Comparison of ENCODE assay signal across 39 mouse cellular contexts in the genomic region with DNA sequence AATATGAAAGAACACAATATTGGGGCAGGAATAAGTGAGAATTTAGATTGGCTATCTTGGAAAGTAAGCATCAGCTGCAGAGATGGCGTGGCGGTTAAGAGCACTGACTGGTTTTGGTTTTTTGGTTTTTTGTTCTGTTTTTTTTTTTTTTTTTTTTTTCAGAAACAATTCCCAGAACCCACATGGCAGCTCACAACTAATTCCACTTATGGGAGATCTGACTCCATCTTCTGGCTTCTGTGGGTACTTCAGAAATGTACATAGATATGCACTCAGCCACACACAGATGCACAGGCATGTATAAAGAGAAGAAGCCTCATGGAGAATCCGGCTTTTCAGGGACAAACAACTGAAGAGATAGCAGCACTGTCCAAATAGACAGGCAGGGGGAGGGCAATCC. TPM values are rescaled to one million over a fixed set of nuclear protein-coding genes. Genes with fewer than 3 reads are reported as not detected.
DNase-seq lines count a peak whose midpoint lies in the region; ATAC-seq and TF ChIP-seq lines count a peak whose summit lies in the region.
"Had no signal": no experiment of that assay in that cellular context is flagged by ENCODE, and none has a peak within 500 bp of the region (broad histone marks: within the 10 kb centered on the region; RNA-seq: fewer than 3 reads in every experiment).

No protein-coding gene starts in this region.

- no peaks in the 10 kb centered on the region; the same call in 1 of the 2 replicates for H3K4me1 ChIP-seq in intestine, postnatal 0 days (replicated peaks; ENCODE audit: control insufficient read depth, insufficient read depth, low read length)
- 0 out of 2 replicates have a peak, but pooled peaks cover 3% of the 10 kb centered on the region for H3K4me1 ChIP-seq in intestine, embryonic 15.5 days (replicated peaks)
- H3K4me1 ChIP-seq in midbrain, embryonic 14.5 days (ENCODE audit: control insufficient read depth, insufficient read depth, low read length): no peaks in the 10 kb centered on the region
- H3K4me1 ChIP-seq in midbrain, embryonic 13.5 days (replicated peaks): peaks cover 5% of the 10 kb centered on the region
- H3K4me1 ChIP-seq: embryonic facial prominence, embryonic 10.5 days; embryonic facial prominence, embryonic 15.5 days; heart, embryonic 15.5 days; kidney, embryonic 15.5 days; limb, embryonic 12.5 days; liver, embryonic 15.5 days; lung, embryonic 15.5 days; midbrain, embryonic 15.5 days had no signal

- H3K27ac ChIP-seq in intestine, postnatal 0 days (ENCODE audit: low read depth, low read length): no peak overlapping the region
- H3K27ac ChIP-seq in intestine, embryonic 15.5 days: no peak overlapping the region
- H3K27ac ChIP-seq in midbrain, embryonic 14.5 days (replicated peaks; ENCODE audit: low read depth, low read length): no peak overlapping the region
- no peak overlapping the region for H3K27ac ChIP-seq in midbrain, embryonic 13.5 days
- H3K27ac ChIP-seq: embryonic facial prominence, embryonic 10.5 days; embryonic facial prominence, embryonic 15.5 days; forebrain, embryonic 13.5 days; heart, embryonic 10.5 days; heart, embryonic 15.5 days; hindbrain, embryonic 12.5 days; kidney, embryonic 15.5 days; limb, embryonic 12.5 days; liver, embryonic 15.5 days; lung, embryonic 15.5 days; midbrain, embryonic 15.5 days; stomach, embryonic 15.5 days had no signal

- H3K9ac ChIP-seq in intestine, postnatal 0 days (ENCODE audit: low read depth, low read length): no peak overlapping the region
- no peak overlapping the region for H3K9ac ChIP-seq in intestine, embryonic 15.5 days
- no peak overlapping the region for H3K9ac ChIP-seq in midbrain, embryonic 14.5 days (replicated peaks; ENCODE audit: low read length)
- H3K9ac ChIP-seq in midbrain, embryonic 13.5 days (replicated peaks): no peak overlapping the region
- H3K9ac ChIP-seq: embryonic facial prominence, embryonic 15.5 days; forebrain, embryonic 13.5 days; heart, embryonic 15.5 days; hindbrain, embryonic 12.5 days; kidney, embryonic 15.5 days; limb, embryonic 12.5 days; liver, embryonic 15.5 days; lung, embryonic 15.5 days; midbrain, embryonic 15.5 days; stomach, embryonic 15.5 days had no signal

- H3K4me2 ChIP-seq in intestine, postnatal 0 days (replicated peaks; ENCODE audit: low read depth): no peak overlapping the region
- H3K4me2 ChIP-seq in intestine, embryonic 15.5 days (replicated peaks): no peak overlapping the region
- H3K4me2 ChIP-seq in midbrain, embryonic 14.5 days (ENCODE audit: low read length): no peak overlapping the region
- no peak overlapping the region for H3K4me2 ChIP-seq in midbrain, embryonic 13.5 days (replicated peaks)
- H3K4me2 ChIP-seq: embryonic facial prominence, embryonic 15.5 days; forebrain, embryonic 13.5 days; heart, embryonic 15.5 days; hindbrain, embryonic 12.5 days; kidney, embryonic 15.5 days; limb, embryonic 12.5 days; liver, embryonic 15.5 days; lung, embryonic 15.5 days; midbrain, embryonic 15.5 days; stomach, embryonic 15.5 days had no signal

- H3K36me3 ChIP-seq in intestine, postnatal 0 days (ENCODE audit: control insufficient read depth, insufficient read depth): no peaks in the 10 kb centered on the region
- H3K36me3 ChIP-seq in intestine, embryonic 15.5 days: no peaks in the 10 kb centered on the region
- H3K36me3 ChIP-seq in midbrain, embryonic 14.5 days (ENCODE audit: control insufficient read depth, insufficient read depth, low read length): no peaks in the 10 kb centered on the region
- no peaks in the 10 kb centered on the region for H3K36me3 ChIP-seq in midbrain, embryonic 13.5 days
- H3K36me3 ChIP-seq: embryonic facial prominence, embryonic 10.5 days; embryonic facial prominence, embryonic 15.5 days; G1E; heart, embryonic 10.5 days; heart, embryonic 15.5 days; hindbrain, embryonic 12.5 days; kidney, embryonic 15.5 days; limb, embryonic 12.5 days; liver, embryonic 15.5 days; lung, embryonic 15.5 days; midbrain, embryonic 15.5 days; stomach, embryonic 15.5 days had no signal

- TF ChIP-seq CTCF in intestine, postnatal 0 days (IDR thresholded peaks at IDR 0.05; ENCODE audit: low read depth): peak; percentile 31

- no peaks in the 10 kb centered on the region for H3K9me3 ChIP-seq in intestine, postnatal 0 days (ENCODE audit: control insufficient read depth)
- H3K9me3 ChIP-seq in intestine, embryonic 15.5 days: no peaks in the 10 kb centered on the region
- H3K9me3 ChIP-seq in midbrain, embryonic 14.5 days (ENCODE audit: control insufficient read depth, low read length): no peaks in the 10 kb centered on the region
- no peaks in the 10 kb centered on the region for H3K9me3 ChIP-seq in midbrain, embryonic 13.5 days
- H3K9me3 ChIP-seq: embryonic facial prominence, embryonic 10.5 days; embryonic facial prominence, embryonic 15.5 days; forebrain, embryonic 13.5 days; heart, embryonic 10.5 days; heart, embryonic 15.5 days; hindbrain, embryonic 12.5 days; kidney, embryonic 15.5 days; limb, embryonic 12.5 days; liver, embryonic 15.5 days; lung, embryonic 15.5 days; megakaryocyte, embryonic 14.5 days; midbrain, embryonic 15.5 days; stomach, embryonic 15.5 days had no signal

- 93% methylated on average over 3 of the region's 3 CpGs for WGBS in intestine, postnatal 0 days
- 91% methylated on average over 3 of the region's 3 CpGs for WGBS in intestine, embryonic 15.5 days
- 91% methylated on average over 3 of the region's 3 CpGs for WGBS in midbrain, embryonic 14.5 days
- 97% methylated on average over 3 of the region's 3 CpGs for WGBS in midbrain, embryonic 13.5 days

- ATAC-seq in intestine, postnatal 0 days: no peak
- no peak for ATAC-seq in intestine, embryonic 15.5 days
- ATAC-seq in midbrain, embryonic 14.5 days (ENCODE audit: low FRiP score, low TSS enrichment): no peak
- no peak for ATAC-seq in midbrain, embryonic 13.5 days
- ATAC-seq in megakaryocyte progenitor cell, adult 5-6 weeks (replicated peaks; ENCODE audit: poor library complexity): no peak
- ATAC-seq: forebrain, embryonic 13.5 days; midbrain, embryonic 15.5 days had no signal

- no peaks in the 10 kb centered on the region for H3K27me3 ChIP-seq in intestine, postnatal 0 days (replicated peaks; ENCODE audit: control insufficient read depth, insufficient read depth, low read length)
- no peaks in the 10 kb centered on the region for H3K27me3 ChIP-seq in intestine, embryonic 15.5 days (replicated peaks)
- no peaks in the 10 kb centered on the region for H3K27me3 ChIP-seq in midbrain, embryonic 14.5 days (ENCODE audit: control insufficient read depth, insufficient read depth, low read length)
- no peaks in the 10 kb centered on the region for H3K27me3 ChIP-seq in midbrain, embryonic 13.5 days
- H3K27me3 ChIP-seq: embryonic facial prominence, embryonic 15.5 days; forebrain, embryonic 13.5 days; heart, embryonic 15.5 days; hindbrain, embryonic 12.5 days; kidney, embryonic 15.5 days; limb, embryonic 12.5 days; liver, embryonic 15.5 days; lung, embryonic 15.5 days; megakaryocyte, embryonic 14.5 days; midbrain, embryonic 15.5 days; stomach, embryonic 15.5 days had no signal

- peak; percentile 16 for DNase-seq in midbrain, embryonic 14.5 days
- peak; percentile 29 for DNase-seq in NIH3T3 (ENCODE audit: low read depth)
- no peak for DNase-seq in adrenal gland, adult 18-20 months (ENCODE audit: low spot score in 2 of 2)
- DNase-seq: adrenal gland, adult 2 months; adrenal gland, postnatal 36 days; B cell, adult 2 months; cerebellum, adult 8-10 months; cerebellum, postnatal 25 days; gastrocnemius, postnatal 25 days; heart, adult 11 months; kidney, adult 11 months; kidney, postnatal 36 days; lung, postnatal 36 days; right cerebral cortex, postnatal 25 days; thymus, adult 18-20 months; thymus, postnatal 25 days had no signal

- no peak overlapping the region for H3K4me3 ChIP-seq in intestine, postnatal 0 days (ENCODE audit: low read depth, low read length)
- no peak overlapping the region for H3K4me3 ChIP-seq in intestine, embryonic 15.5 days (replicated peaks)
- H3K4me3 ChIP-seq in midbrain, embryonic 14.5 days (replicated peaks; ENCODE audit: low read depth, low read length): no peak overlapping the region
- H3K4me3 ChIP-seq in midbrain, embryonic 13.5 days (replicated peaks): no peak overlapping the region
- H3K4me3 ChIP-seq: embryonic facial prominence, embryonic 10.5 days; embryonic facial prominence, embryonic 15.5 days; forebrain, embryonic 13.5 days; heart, embryonic 10.5 days; heart, embryonic 15.5 days; hindbrain, embryonic 12.5 days; kidney, embryonic 15.5 days; limb, embryonic 12.5 days; liver, embryonic 15.5 days; lung, embryonic 15.5 days; megakaryocyte, embryonic 14.5 days; midbrain, embryonic 15.5 days; stomach, embryonic 15.5 days had no signal

RNA-seq across cellular contexts. Expression of gene Xcl1, which starts 22.6 kb away (rescaled TPM):
- polyA plus RNA-seq in intestine, postnatal 0 days (2015; fragmentation: Nextera tagmentation; extraction: Ambion mirVana): 0.31 TPM in 1 of 2 replicates, not detected in the other
- polyA plus RNA-seq in intestine, embryonic 15.5 days (2015; fragmentation: Nextera tagmentation; extraction: Ambion mirVana): 0.83 TPM in 1 of 2 replicates, not detected in the other
- polyA plus RNA-seq in midbrain, embryonic 14.5 days (2014; fragmentation: Nextera tagmentation; extraction: Ambion mirVana): not detected in 2 replicates
- polyA plus RNA-seq in midbrain, embryonic 13.5 days (2015; fragmentation: Nextera tagmentation; extraction: Ambion mirVana): not detected in 2 replicates
- not detected for total RNA-seq in adrenal gland, adult 18-20 months (2021)
- 0.52 and 0.66 TPM in 2 replicates for total RNA-seq in megakaryocyte progenitor cell, adult 5-6 weeks (2015)
- 1.6 TPM in 1 of 2 replicates, not detected in the other for total RNA-seq in megakaryocyte progenitor cell, adult 5-6 weeks (2017)
- total RNA-seq: G1E; gastrocnemius, postnatal 25 days; heart, postnatal 25 days; left cerebral cortex, adult 18-20 months; left cerebral cortex, postnatal 14 days; neutrophil, adult 5-6 weeks had no signal
- polyA plus RNA-seq: adrenal gland, adult 2 months; embryonic facial prominence, embryonic 10.5 days; embryonic facial prominence, embryonic 15.5 days; forebrain, embryonic 13.5 days; G1E; heart, embryonic 10.5 days; hindbrain, embryonic 12.5 days; kidney, embryonic 15.5 days; limb, embryonic 12.5 days; liver, embryonic 15.5 days; midbrain, embryonic 15.5 days; neural tube, embryonic 11.5 days; stomach, embryonic 15.5 days had no signal

Comparison
In these comparisons a context has a peak if more than half of its experiments do, and no peak if none do; other contexts are left out.
1. DNase-seq: peak in midbrain, embryonic 14.5 days (single experiment) and NIH3T3 (single experiment); none in adrenal gland, adult 18-20 months (0 of 2).